Mouse (Mus musculus): Measurements from ENCODE around the gene H2al1f.
"Not testable (repeated sequence)": the region's sequence is repeated elsewhere in the genome, so short reads cannot be mapped to it uniquely, and the experiment has no call there.

DNA sequence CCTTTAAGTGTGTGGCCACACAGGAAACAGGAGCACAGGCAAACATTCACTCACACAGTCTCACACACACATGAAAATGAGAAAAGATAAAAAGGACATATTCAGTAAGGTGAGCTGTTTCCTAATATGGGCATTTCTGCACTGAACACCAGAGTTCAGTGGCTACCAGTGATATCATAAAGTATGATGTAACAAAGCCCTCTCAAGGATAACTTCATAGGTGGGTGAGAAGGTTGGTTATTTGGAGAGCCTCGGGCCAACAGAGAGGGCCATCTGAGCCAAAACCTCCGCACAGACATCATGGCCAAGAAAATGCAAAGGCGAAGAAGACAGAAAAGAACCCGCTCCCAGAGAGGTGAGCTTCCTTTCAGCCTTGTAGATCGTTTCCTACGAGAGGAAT is at the start of gene H2al1f:
- TF ChIP-seq CTCF, EP300 (IDR thresholded peaks at IDR 0.05; ENCODE audit: low read depth): not testable (repeated sequence)
